Mouse (Mus musculus): ENCODE data around the gene Rmi1.
"Not testable (repeated sequence)": the region's sequence is repeated elsewhere in the genome, so short reads cannot be mapped to it uniquely, and the experiment has no call there.

The Rmi1 gene

GRCm38 (mm10) chr13:58401135-58402002 lies 679 bp upstream of the Rmi1 start:
- peak; percentile 88 for DNase-seq

GRCm38 (mm10) chr13:58402744-58403110 lies 679 bp downstream of the Rmi1 start:
- peak; percentile 93 for DNase-seq

- DNase-seq = not testable (repeated sequence)
Observed at GRCm38 (mm10) chr13:58403243-58403642, 1.2 kb downstream of the Rmi1 start, which contains the start of gene Hnrnpk. TSS of gene Hnrnpk (minus strand) at chr13:58403343.

GRCm38 (mm10) chr13:58411073-58411472 lies 9.0 kb downstream of the Rmi1 start:
- no peak for DNase-seq

- DNase-seq = peak; percentile 56
Observed at GRCm38 (mm10) chr13:58415374-58415773, 13.3 kb downstream of the Rmi1 start.

- DNase-seq = no peak
Observed at GRCm38 (mm10) chr13:58415838-58416237, 13.8 kb downstream of the Rmi1 start.

GRCm38 (mm10) chr13:58418656-58419055 lies 16.6 kb downstream of the Rmi1 start:
- no peak for DNase-seq

GRCm38 (mm10) chr13:58419266-58419665 lies 17.2 kb downstream of the Rmi1 start:
- no peak for DNase-seq

GRCm38 (mm10) chr13:58421026-58421425 lies 19.0 kb downstream of the Rmi1 start:
- DNase-seq = no peak

GRCm38 (mm10) chr13:58422242-58422641 lies 20.2 kb downstream of the Rmi1 start:
- DNase-seq = no peak

GRCm38 (mm10) chr13:58423061-58423660 lies 21.1 kb downstream of the Rmi1 start:
- no peak for DNase-seq

GRCm38 (mm10) chr13:58439716-58440115 lies 37.7 kb downstream of the Rmi1 start:
- DNase-seq = no peak

GRCm38 (mm10) chr13:58443326-58443725 lies 41.3 kb downstream of the Rmi1 start:
- DNase-seq = no peak

- DNase-seq = peak; percentile 14
Observed at GRCm38 (mm10) chr13:58443787-58444186, 41.7 kb downstream of the Rmi1 start.

GRCm38 (mm10) chr13:58446541-58446940 lies 44.5 kb downstream of the Rmi1 start:
- no peak for DNase-seq

- DNase-seq = no peak
Observed at GRCm38 (mm10) chr13:58450459-58451182, 48.6 kb downstream of the Rmi1 start.

GRCm38 (mm10) chr13:58452246-58452645 lies 50.2 kb downstream of the Rmi1 start:
- DNase-seq = no peak

GRCm38 (mm10) chr13:58452651-58453413 lies 50.8 kb downstream of the Rmi1 start:
- peak; percentile 38 for DNase-seq

- peak; percentile 13 for DNase-seq
Observed at GRCm38 (mm10) chr13:58453541-58453940, 51.5 kb downstream of the Rmi1 start.

- no peak for DNase-seq
Observed at GRCm38 (mm10) chr13:58456547-58456946, 54.5 kb downstream of the Rmi1 start.

- not testable (repeated sequence) for DNase-seq
Observed at GRCm38 (mm10) chr13:58458811-58459210, 56.8 kb downstream of the Rmi1 start.

Measured in kidney, postnatal 14 days (tissue).